Mouse (Mus musculus): ENCODE measurements around the gene Nectin2. TPM values are rescaled to one million over a fixed set of nuclear protein-coding genes. Genes with fewer than 3 reads are reported as not detected.

The Nectin2 gene
- total RNA-seq, 2 experiments from 2014 or later: 7.2 to 9.3 TPM

- intact Hi-C loops (cut with DNase I): no loop called here
- no peak for DNase-seq (ENCODE audit: low spot score in 2 of 2)
These were observed 34.1 kb downstream of the Nectin2 start for GRCm38 (mm10) chr7:19716055-19716682.

GRCm38 (mm10) chr7:19715239-19716054, 34.8 kb downstream of the Nectin2 start, which contains the start of gene Tomm40:
Gene Tomm40 (minus strand): TSS chr7:19715438.
- intact Hi-C loops (cut with DNase I): loop anchor here (2.0 kb wide), 1 partner anchor 51 kb away; the partner anchor contains the start of gene Clptm1

GRCm38 (mm10) chr7:19714836-19715235, 35.4 kb downstream of the Nectin2 start:
- peak in 1 of 2 experiments; percentile 42 for DNase-seq (ENCODE audit: low spot score in 2 of 2)
- intact Hi-C loops (cut with DNase I): loop anchor here (2.0 kb wide), 1 partner anchor 50 kb away; the partner anchor contains the start of gene Clptm1

More at GRCm38 (mm10) chr7:19715239-19716054, 34.8 kb downstream of the Nectin2 start, which contains the start of gene Tomm40:
- DNase-seq (ENCODE audit: low spot score in 2 of 2): peak; percentile 99

GRCm38 (mm10) chr7:19713598-19713997, 36.7 kb downstream of the Nectin2 start:
- DNase-seq (ENCODE audit: low spot score in 2 of 2): no peak
- intact Hi-C loops (cut with DNase I): no loop called here

GRCm38 (mm10) chr7:19713196-19713595, 37.1 kb downstream of the Nectin2 start:
- DNase-seq (ENCODE audit: low spot score in 2 of 2): no peak
- intact Hi-C loops (cut with DNase I): no loop called here

- intact Hi-C loops (cut with DNase I): no loop called here
- no peak for DNase-seq (ENCODE audit: low spot score in 2 of 2)
These were observed 37.9 kb downstream of the Nectin2 start for GRCm38 (mm10) chr7:19712414-19712813.

- intact Hi-C loops (cut with DNase I): no loop called here
- DNase-seq (ENCODE audit: low spot score in 2 of 2): no peak
These were observed 39.6 kb downstream of the Nectin2 start for GRCm38 (mm10) chr7:19710650-19711049.

- intact Hi-C loops (cut with DNase I): no loop called here
- no peak for DNase-seq (ENCODE audit: low spot score in 2 of 2)
These were observed 45.0 kb downstream of the Nectin2 start for GRCm38 (mm10) chr7:19705271-19705670.

GRCm38 (mm10) chr7:19704475-19704874, 45.8 kb downstream of the Nectin2 start:
- intact Hi-C loops (cut with DNase I): no loop called here
- no peak for DNase-seq (ENCODE audit: low spot score in 2 of 2)

GRCm38 (mm10) chr7:19702859-19703555, 47.3 kb downstream of the Nectin2 start:
- intact Hi-C loops (cut with DNase I): no loop called here
- DNase-seq (ENCODE audit: low spot score in 2 of 2): no peak

- peak; percentile 54 to 63 for DNase-seq (ENCODE audit: low spot score in 2 of 2)
- intact Hi-C loops (cut with DNase I): loop anchor here (1.0 kb wide), 1 partner anchor 32 kb away; no protein-coding TSS in a partner anchor
These were observed 49.1 kb downstream of the Nectin2 start for GRCm38 (mm10) chr7:19701069-19701761.

- intact Hi-C loops (cut with DNase I): loop anchor here (1.0 kb wide), 1 partner anchor 31 kb away; no protein-coding TSS in a partner anchor
These were observed 49.8 kb downstream of the Nectin2 start for GRCm38 (mm10) chr7:19700299-19701068.

GRCm38 (mm10) chr7:19699827-19700148, 50.5 kb downstream of the Nectin2 start:
- DNase-seq (ENCODE audit: low spot score in 2 of 2): no peak
- intact Hi-C loops (cut with DNase I): no loop called here

More at GRCm38 (mm10) chr7:19700299-19701068, 49.8 kb downstream of the Nectin2 start:
- DNase-seq (ENCODE audit: low spot score in 2 of 2): no peak

- DNase-seq (ENCODE audit: low spot score in 2 of 2): peak; percentile 50 to 55
- intact Hi-C loops (cut with DNase I): no loop called here
These were observed 51.1 kb downstream of the Nectin2 start, which contains the start of gene Apoe for GRCm38 (mm10) chr7:19698907-19699826. Gene Apoe (minus strand): TSS chr7:19699188.

- intact Hi-C loops (cut with DNase I): no loop called here
- DNase-seq (ENCODE audit: low spot score in 2 of 2): no peak
These were observed 52.1 kb downstream of the Nectin2 start for GRCm38 (mm10) chr7:19697949-19698906.

- no peak for DNase-seq (ENCODE audit: low spot score in 2 of 2)
- intact Hi-C loops (cut with DNase I): no loop called here
These were observed 53.9 kb downstream of the Nectin2 start for GRCm38 (mm10) chr7:19696336-19696873.
